Mouse (Mus musculus) adrenal gland, postnatal 10 days (tissue): ENCODE measurements around the gene Tecpr1. TPM values are rescaled to one million over a fixed set of nuclear protein-coding genes. Genes with fewer than 3 reads are reported as not detected.

Source experiments
- DNase-seq: peaks from one replicate; pipeline ENCODE4 v3.0.0; 2021; ENCODE audit warnings: mixed read lengths
- long read RNA-seq, 2 experiments: library from polyadenylated mRNA; stranded (forward); transcript quantifications; one replicate each; pipeline ENCODE4 v2.0.0; 2021
- total RNA-seq, 2 experiments: library from RNA; stranded (reverse); gene quantifications; 2 replicates each; pipeline ENCODE4 v1.2.3; 2021

Tecpr1 gene
- 10 to 100 TPM; 56.9 to 67.2 TPM for total RNA-seq
- long read RNA-seq, experiment 1, full-length matches to known transcripts: 32 of 78 reads
- long read RNA-seq, experiment 1, partial matches to known transcripts: 27 of 78 reads
- long read RNA-seq, experiment 1, other reads (novel, unspliced or antisense): 19 of 78 reads
- long read RNA-seq, experiment 2, full-length matches to known transcripts: 38 of 72 reads
- long read RNA-seq, experiment 2, partial matches to known transcripts: 21 of 72 reads
- long read RNA-seq, experiment 2, other reads (novel, unspliced or antisense): 13 of 72 reads

DNA sequence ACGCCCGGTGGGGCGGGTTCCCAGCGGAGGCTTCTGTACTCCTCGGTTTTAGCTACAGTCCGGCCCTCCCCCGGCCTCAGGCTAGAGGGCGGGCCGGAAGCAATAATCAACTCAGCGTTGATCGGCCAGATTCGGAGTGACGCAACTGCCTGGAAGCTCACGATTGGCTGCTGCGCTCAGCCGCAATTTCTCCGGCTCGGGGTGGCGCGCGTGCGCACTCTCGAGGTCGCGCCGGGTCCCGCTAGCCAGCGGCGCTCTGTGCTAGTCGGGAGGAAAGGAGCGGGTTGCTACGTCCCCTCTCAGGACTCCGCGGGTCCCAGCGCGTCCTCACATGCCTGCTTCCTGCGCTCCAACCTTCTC, at the start of gene Tecpr1:
Tecpr1 (minus strand) TSS at position 113 of the 360 bp plus-strand sequence.
- peak; percentile 96 for DNase-seq

- DNase-seq: no peak
Measured at GRCm38 (mm10) chr5:144271772-144272171, 48.4 kb upstream of the Tecpr1 start.

DNA sequence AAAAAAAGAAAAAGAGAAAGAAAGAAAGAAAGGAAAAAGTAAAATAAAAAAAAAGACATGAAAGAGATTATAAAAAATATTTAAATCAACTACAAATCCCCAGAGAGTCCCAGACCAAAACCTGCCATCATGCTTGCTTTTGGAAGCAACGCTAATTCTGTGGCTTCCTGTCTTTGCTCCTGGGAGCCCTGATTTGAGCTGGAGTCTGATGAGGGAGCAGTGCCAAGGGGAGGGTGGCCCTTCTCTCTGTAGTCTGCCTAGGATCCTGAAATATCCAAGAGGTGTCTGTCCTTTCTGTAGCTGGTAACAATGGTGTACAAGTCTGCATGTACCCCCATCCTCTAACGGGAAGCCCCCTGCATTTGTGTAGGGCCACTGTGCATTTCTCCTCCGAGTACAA, 47.7 kb upstream of the Tecpr1 start:
- no peak for DNase-seq

DNA sequence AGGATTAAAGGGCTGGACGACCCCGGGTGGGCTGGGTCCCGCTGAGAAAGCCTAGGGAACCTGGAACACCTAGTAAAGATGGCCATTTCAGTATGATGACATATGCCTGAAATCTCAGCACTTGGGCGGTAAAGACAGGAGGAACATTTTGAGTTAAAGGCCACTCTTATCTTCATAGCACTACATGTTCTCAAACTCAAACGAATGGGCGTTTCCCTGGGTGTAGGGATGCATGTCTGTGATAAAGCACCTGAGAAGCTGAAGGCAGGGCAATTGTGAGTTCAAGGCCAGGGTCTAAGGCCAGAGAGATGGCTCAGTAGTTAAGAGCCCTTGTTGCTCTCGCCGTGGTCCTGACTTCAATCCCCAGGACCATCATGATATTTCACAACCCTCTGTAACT, 47.0 kb upstream of the Tecpr1 start:
- no peak for DNase-seq

- DNase-seq: no peak
Measured at GRCm38 (mm10) chr5:144269926-144270325, 46.5 kb upstream of the Tecpr1 start.

DNA sequence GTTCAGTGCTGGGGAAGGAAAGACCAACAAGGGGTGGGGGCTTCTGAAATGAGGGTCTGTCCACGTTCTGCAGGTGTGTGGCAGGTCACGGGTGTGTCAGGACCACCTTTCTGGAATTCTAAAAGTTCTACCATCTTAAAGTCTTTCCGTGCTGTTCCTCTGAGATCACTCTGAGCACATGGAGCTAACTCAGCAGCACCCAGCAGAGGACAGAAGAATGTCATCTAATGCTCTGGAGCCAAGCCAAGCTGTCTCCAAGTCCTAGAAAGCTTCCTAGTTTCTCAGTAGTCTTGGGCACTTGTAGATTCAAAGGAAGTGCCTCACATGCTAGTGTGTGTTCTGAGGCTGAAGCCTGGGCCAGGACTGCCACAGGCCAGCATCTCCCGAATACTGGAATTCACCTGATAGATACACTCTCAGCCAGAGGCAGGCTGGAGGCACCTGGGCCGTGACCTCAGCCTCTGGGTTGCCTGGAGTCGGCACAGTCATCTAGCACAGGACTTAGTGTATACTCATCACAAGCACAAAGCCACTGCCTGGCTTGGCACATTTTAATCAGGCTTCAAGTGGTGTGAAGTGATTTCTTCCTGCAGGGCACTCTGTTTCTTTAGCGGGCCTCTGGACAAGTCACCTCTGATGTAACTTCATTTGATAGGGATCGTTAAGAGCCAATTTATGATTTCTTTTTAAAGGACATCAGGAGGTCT, 44.3 kb upstream of the Tecpr1 start:
- DNase-seq: peak; percentile 72

DNA sequence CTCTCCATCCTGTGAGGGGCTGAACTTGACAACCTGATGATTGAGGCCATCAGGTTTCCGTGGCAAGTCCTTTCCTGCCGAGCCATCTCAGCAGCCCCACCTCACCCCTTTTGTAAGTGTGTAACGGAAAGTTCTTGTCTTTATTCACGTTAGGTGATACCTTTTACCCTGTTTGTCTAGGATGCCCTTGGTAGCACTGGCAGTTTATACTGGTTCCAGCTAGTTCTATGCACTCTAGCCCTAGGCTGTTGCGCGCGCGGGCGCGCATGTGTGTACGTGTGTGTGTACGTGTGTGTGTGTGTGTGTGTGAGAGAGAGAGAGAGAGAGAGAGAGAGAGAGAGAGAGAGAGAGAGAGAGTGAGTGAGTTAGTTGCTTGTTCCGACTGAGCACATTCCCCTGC, 40.1 kb upstream of the Tecpr1 start:
- DNase-seq: no peak

DNA sequence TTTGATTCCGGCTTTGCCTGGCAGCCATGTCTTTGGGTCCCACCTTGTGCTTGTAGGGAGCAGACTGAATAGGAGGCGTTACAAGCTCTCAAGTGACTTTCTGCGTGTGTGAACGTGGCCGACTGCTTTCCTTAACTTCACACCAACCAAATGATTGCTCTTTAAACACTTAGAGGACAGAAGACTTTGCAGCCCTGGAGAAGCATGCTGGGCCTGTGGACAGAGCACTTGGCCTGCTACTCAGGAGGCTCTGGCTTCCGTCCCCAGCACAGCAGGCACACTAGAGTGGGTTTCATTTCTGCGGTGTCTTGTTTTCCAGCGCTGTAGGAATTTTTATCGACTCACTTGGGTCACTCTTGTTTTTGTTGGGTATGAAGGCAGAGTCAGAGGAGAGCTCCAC, 39.7 kb upstream of the Tecpr1 start:
- no peak for DNase-seq

DNA sequence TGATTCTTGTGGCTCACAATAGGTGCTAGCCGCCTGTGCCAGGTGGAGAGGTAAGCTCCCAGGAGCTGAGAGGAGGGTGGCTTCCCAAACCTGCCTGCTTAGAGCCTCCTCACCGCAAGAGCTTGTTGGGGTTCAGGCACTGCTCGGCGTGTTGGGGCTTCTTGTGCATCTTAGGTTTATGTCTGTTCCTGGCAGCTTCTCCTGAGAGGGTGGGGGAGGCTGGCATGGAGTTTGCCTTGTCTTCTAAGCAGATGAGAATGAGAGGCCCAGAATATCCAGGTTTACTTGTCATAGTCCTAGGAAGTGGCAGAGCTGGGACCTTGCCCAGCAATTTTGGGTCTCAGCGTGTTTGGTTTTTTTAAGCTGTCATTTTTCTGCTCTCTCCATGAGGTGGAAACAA, 38.4 kb upstream of the Tecpr1 start:
- DNase-seq: no peak

- no peak for DNase-seq
Measured at GRCm38 (mm10) chr5:144261309-144261708, 37.9 kb upstream of the Tecpr1 start.

GRCm38 (mm10) chr5:144260464-144260863, 37.0 kb upstream of the Tecpr1 start:
- DNase-seq: no peak

- no peak for DNase-seq
Measured at GRCm38 (mm10) chr5:144259228-144259627, 35.8 kb upstream of the Tecpr1 start.

GRCm38 (mm10) chr5:144258687-144259086, 35.3 kb upstream of the Tecpr1 start:
- no peak for DNase-seq

DNA sequence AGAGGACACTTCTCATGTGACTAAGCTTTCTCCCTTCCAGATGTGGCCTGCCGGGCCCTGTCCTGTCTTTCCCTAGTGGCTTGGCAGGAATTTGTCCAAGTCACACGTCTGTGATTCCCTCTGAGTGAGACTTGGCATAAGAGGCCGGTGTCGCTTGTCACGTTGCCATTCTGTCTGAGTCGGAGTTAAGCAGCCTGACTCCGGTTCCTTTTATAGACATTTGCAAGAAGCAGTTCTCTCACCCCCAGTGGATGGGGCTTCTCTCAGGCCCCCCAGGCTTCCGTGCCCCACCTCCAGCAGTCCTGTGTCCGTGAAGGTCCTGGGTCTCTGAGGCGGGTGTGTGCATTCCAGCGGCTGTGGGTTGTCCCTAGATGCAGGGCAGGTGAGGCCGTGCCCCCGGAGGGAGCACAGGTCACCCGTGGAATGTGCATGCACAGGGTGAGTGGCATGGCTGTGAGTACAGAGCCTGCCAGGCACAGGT, 34.8 kb upstream of the Tecpr1 start:
- DNase-seq: peak; percentile 83

GRCm38 (mm10) chr5:144257451-144258110, 34.2 kb upstream of the Tecpr1 start:
- DNase-seq: peak; percentile 51

- no peak for DNase-seq
Measured at GRCm38 (mm10) chr5:144256888-144257287, 33.5 kb upstream of the Tecpr1 start.

DNA sequence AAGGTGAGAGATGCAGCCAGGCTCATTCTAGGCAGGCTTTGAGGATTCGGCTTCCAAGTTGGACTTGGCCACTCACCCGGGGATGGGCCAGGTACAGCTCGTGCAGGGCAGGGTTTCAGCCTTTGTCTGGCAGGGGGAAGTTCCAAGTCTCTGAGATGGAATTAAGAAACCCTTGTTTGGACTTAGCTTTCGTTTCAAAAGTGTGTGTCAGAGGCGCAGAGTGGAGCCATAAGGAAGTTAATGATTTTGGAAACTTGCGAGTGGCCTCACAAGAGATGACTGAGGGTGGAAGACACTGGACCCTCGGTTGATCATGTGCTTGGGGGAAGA, 33.1 kb upstream of the Tecpr1 start:
- DNase-seq: peak; percentile 49

- DNase-seq: peak; percentile 70
Measured at GRCm38 (mm10) chr5:144255632-144256540, 32.5 kb upstream of the Tecpr1 start.

- DNase-seq: peak; percentile 93
Measured at GRCm38 (mm10) chr5:144254811-144255631, 31.6 kb upstream of the Tecpr1 start.

DNA sequence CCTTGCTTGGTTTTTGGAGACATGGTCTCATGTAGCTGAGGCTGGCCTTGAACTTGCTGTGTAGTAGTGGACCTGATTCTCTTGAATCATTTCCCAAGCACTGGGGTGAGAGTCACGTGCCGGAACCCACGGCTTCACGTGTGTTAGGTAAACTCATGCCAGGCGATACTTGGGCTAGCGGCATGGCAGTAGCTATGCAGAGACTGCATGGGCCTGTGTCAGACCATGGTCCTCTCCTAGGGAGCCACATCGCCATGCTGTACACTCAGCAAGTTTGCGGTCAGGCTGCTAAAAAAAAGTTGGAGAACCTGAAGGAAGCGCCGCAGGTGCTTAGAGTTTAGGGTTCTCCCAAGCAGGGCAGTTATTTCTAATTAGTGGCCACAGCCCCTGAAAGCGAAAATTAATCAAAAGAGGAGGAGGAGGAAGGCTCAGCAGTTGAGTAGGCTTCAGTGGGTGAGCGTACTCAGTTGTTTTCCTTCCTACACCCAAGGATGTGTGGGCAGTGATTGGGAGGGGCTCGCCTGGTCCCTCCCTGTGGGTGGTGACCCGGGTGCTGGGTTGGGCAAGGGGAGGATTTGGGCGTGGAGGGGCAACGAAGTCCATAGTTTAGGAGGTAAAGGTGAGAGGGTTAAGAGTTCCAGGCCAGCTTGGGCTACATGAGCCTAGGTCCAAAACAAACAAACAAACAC, 30.9 kb upstream of the Tecpr1 start:
- peak; percentile 86 for DNase-seq

DNA sequence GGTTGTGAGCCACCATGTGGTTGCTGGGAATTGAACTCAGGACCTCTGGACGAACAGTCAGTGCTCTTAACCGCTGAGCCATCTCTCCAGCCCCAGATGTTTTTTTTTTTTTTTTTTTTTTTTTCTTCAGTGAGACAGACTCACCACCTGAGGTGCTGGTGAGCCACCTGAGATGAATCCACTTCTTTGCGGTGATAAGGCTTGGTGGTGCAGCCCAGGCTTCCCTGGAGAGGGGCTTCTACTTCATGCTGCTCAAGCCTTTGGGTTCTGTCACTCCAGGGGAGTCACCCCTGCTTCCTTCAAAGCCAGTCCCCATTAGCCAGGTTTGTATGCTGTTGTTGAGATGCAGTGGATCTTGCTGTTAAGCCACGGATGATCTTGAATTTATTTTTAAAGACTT, 29.8 kb upstream of the Tecpr1 start:
- DNase-seq: no peak
